Mouse (Mus musculus) cortical plate, adult 2 months (tissue): ENCODE results near the gene Dyrk1a.

Experiments used
- CTCF ChIP-seq: fragments of 200-500 bp; IDR thresholded peaks from 2 replicates; pipeline ENCODE4 v1.5.1; 2011; ENCODE audit warnings: mild to moderate bottlenecking, control low read depth, low read length; ENCODE audit not compliant: insufficient read depth; ENCODE audit errors: extremely low read depth
- POLR2A ChIP-seq: fragments of 200-500 bp; IDR thresholded peaks from 2 replicates; pipeline ENCODE4 v1.6.1; 2011; ENCODE audit warnings: mild to moderate bottlenecking, low read length, control low read depth; ENCODE audit not compliant: insufficient read depth; ENCODE audit errors: extremely low read depth

- TF ChIP-seq POLR2A (no peak), CTCF (no peak)
Observed at GRCm38 (mm10) chr16:94568335-94569228, 1.2 kb upstream of the Dyrk1a start.
